Mouse (Mus musculus) CD4-positive, CD25-positive, alpha-beta regulatory T cell, adult 9 weeks (primary cell): ENCODE data around the gene Gm14391. TPM values are rescaled to one million over a fixed set of nuclear protein-coding genes. Genes with fewer than 3 reads are reported as not detected.

Source experiments
- polyA plus RNA-seq: library from polyadenylated mRNA; unstranded; fragments of 100-300 nt; shearing (Covaris generic); gene quantifications from one replicate; pipeline ENCODE4 v1.2.1, GENCODE M21; 2017

Gene Gm14391
- 10.4 TPM for polyA plus RNA-seq

DNA sequence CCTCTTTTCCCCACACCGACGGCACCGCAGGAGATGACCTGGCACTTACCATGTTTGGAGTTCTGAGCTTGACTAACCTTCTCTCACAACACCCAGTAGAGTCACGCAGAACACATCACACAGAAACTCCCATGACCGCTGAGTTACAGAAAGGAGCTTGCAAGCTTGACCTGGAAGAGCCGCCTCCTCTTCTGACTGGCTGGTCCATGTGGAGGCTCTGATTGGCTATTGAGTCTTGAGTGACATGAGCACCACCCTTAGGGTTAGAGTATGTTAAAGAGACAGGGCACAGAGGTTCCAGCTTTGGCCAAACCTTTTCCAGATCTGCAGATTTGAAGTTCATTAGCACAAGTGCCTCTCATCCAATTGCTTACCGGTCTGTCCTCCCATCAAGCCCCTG is at the start of gene Gm14391:
Gene Gm14391 (minus strand): TSS at position 186 of the 400 bp plus-strand sequence.

DNA sequence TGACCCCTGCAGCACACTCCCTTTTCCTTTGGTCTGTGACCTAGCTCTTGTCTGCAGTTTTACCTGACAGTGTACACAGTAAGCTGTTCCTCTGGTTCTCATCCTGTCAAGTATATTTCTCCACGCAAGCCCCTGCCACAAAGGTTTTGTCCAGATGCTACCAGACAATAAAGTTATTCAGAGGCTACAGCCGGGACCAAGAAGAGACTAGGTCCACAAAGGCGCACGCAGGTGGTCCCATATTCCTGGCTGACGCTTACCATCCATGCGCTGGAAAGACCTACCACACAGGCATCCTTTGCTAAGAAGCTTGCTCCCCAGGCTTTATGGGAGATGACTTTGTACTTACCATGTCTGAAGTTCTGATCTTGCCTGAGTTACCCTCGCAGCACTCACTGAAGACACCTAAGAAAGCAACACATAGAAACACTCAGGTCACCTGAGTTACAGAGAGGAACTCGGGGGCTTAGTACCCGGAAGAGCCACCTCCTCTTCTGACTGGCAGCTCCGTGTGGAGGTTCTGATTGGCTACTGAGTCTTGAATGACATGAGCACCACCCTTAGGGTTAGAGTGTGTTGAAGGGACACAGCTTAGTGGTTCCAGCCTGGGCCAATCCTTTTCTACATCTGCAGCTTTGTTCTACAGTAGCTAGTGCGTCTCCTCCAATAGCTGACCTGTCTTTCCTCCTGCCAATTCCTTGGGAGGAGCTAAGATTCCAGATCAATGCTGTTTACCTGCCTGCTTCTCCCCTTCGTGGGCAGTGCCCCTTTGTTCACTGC is 31.1 kb downstream of the Gm14391 start, which contains the start of gene Gm14443:
Gene Gm14443 (minus strand): TSS at position 471 of the 780 bp plus-strand sequence.

DNA sequence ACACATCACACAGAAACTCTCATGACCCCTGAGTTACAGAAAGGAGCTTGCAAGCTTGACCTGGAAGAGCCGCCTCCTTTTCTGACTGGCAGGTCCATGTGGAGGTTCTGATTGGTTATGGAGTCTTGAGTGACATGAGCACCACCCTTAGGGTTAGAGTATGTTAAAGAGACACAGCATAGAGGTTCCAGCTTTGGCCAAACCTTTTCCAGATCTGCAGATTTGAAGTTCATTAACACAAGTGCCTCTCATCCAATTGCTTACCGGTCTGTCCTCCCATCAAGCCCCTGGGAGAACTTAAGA is 64.8 kb downstream of the Gm14391 start, which contains the start of gene Gm14399:
Gene Gm14399 (minus strand): TSS at position 20 of the 303 bp plus-strand sequence.

Other genes starting within 250 kb of the Gm14391 start
- gene Gm14444, start 196.7 kb downstream of the Gm14391 start, polyA plus RNA-seq: not detected
- gene Gm14393, start 139.1 kb downstream of the Gm14391 start, polyA plus RNA-seq: not detected
- 14.3 TPM for gene Gm14399, start 64.9 kb downstream of the Gm14391 start, polyA plus RNA-seq
- not detected for gene Gm14443, start 31.0 kb downstream of the Gm14391 start, polyA plus RNA-seq
- gene Gm14440, start 68.2 kb upstream of the Gm14391 start, polyA plus RNA-seq: 4.6 TPM
- 18.1 TPM for gene Gm4631, start 131.3 kb upstream of the Gm14391 start, polyA plus RNA-seq
- gene Zfp968, start 165.5 kb upstream of the Gm14391 start, polyA plus RNA-seq: 2.8 TPM
- 5.0 TPM for gene Gm4724, start 228.9 kb upstream of the Gm14391 start, polyA plus RNA-seq